Mouse (Mus musculus): ENCODE results near the gene Serpine3.

GRCm38 (mm10) chr14:62662381-62662780 lies 1.1 kb upstream of the Serpine3 start:
- no peak for TF ChIP-seq POLR2A (IDR thresholded peaks at IDR 0.05; ENCODE audit: low read depth, low read length)
- TF ChIP-seq CTCF (IDR thresholded peaks at IDR 0.05; ENCODE audit: extremely low read depth, insufficient read length, insufficient replicate concordance, low read depth, low read length), result no peak
